Comparison of ENCODE assay signal across 21 mouse cellular contexts in genomic region chr2:146586981-146587380, GRCm38 (mm10).
"Had no signal": no experiment of that assay in that cellular context is flagged by ENCODE, and none has a peak within 500 bp of the region (broad histone marks: within the 10 kb centered on the region; RNA-seq: fewer than 3 reads in every experiment).

No protein-coding gene starts in this region.

- H3K27ac ChIP-seq: kidney, postnatal 0 days; layer of hippocampus, adult 2 months; limb, embryonic 10.5 days; limb, embryonic 13.5 days; liver, embryonic 12.5 days; liver, embryonic 15.5 days; midbrain, embryonic 15.5 days; neural tube, embryonic 12.5 days; neural tube, embryonic 15.5 days; stomach, embryonic 15.5 days had no signal

- H3K36me3 ChIP-seq: limb, embryonic 10.5 days; limb, embryonic 13.5 days; liver, embryonic 12.5 days; liver, embryonic 15.5 days; midbrain, embryonic 15.5 days; neural tube, embryonic 12.5 days; neural tube, embryonic 15.5 days; stomach, embryonic 15.5 days had no signal

- H3K4me3 ChIP-seq: layer of hippocampus, adult 2 months; limb, embryonic 10.5 days; limb, embryonic 13.5 days; liver, embryonic 12.5 days; liver, embryonic 15.5 days; midbrain, embryonic 15.5 days; neural tube, embryonic 12.5 days; neural tube, embryonic 15.5 days; stomach, embryonic 15.5 days had no signal

- H3K27me3 ChIP-seq: limb, embryonic 13.5 days; liver, embryonic 12.5 days; liver, embryonic 15.5 days; midbrain, embryonic 15.5 days; neural tube, embryonic 12.5 days; neural tube, embryonic 15.5 days; stomach, embryonic 15.5 days had no signal

- DNase-seq: kidney, adult 2 months; kidney, postnatal 25 days; layer of hippocampus, adult 9-11 months; lung, adult 2 months; lung, postnatal 14 days; right cerebral cortex, adult 18-20 months; right cerebral cortex, postnatal 14 days; right cerebral cortex, postnatal 4 days; thymus, postnatal 25 days had no signal

- H3K9ac ChIP-seq: limb, embryonic 13.5 days; liver, embryonic 12.5 days; liver, embryonic 15.5 days; midbrain, embryonic 15.5 days; neural tube, embryonic 12.5 days; neural tube, embryonic 15.5 days; stomach, embryonic 15.5 days had no signal

- H3K4me1 ChIP-seq: limb, embryonic 10.5 days; limb, embryonic 13.5 days; liver, embryonic 12.5 days; liver, embryonic 15.5 days; midbrain, embryonic 15.5 days; neural tube, embryonic 12.5 days; neural tube, embryonic 15.5 days; stomach, embryonic 15.5 days had no signal

- ATAC-seq: intestine, postnatal 0 days; liver, embryonic 12.5 days; midbrain, embryonic 15.5 days had no signal

- H3K9me3 ChIP-seq: limb, embryonic 10.5 days; limb, embryonic 13.5 days; liver, embryonic 12.5 days; liver, embryonic 15.5 days; midbrain, embryonic 15.5 days; neural tube, embryonic 12.5 days; neural tube, embryonic 15.5 days; stomach, embryonic 15.5 days had no signal

- H3K4me2 ChIP-seq: limb, embryonic 13.5 days; liver, embryonic 12.5 days; liver, embryonic 15.5 days; midbrain, embryonic 11.5 days; midbrain, embryonic 15.5 days; neural tube, embryonic 12.5 days; neural tube, embryonic 15.5 days; stomach, embryonic 15.5 days had no signal
